Mouse (Mus musculus) spleen, adult 2 months (tissue): ENCODE measurements around the gene Elovl2.

Source experiments
- CTCF ChIP-seq: fragments of 200-500 bp; IDR thresholded peaks from 2 replicates; pipeline ENCODE4 v1.5.1; 2011; ENCODE audit warnings: mild to moderate bottlenecking, inconsistent platforms; ENCODE audit not compliant: insufficient read depth, insufficient read length, insufficient replicate concordance; ENCODE audit errors: extremely low read depth
- POLR2A ChIP-seq: fragments of 200-500 bp; IDR thresholded peaks from 2 replicates; pipeline ENCODE4 v1.6.1; 2011; ENCODE audit warnings: low read depth, low read length, inconsistent platforms

GRCm38 (mm10) chr13:41256126-41256525 is 35.9 kb upstream of the Elovl2 start:
- TF ChIP-seq CTCF (no peak), POLR2A (no peak)
